Mouse (Mus musculus): Measurements from ENCODE around the gene Capg. TPM values are rescaled to one million over a fixed set of nuclear protein-coding genes. Genes with fewer than 3 reads are reported as not detected.

The Capg gene
- polyA plus RNA-seq, 1 experiment from 2014 or later, result 123 TPM

- Histone ChIP-seq H3K9ac (peak overlapping the region; percentile 21; the same call in 1 of the 2 replicates), H3K4me1 (peaks cover 30% of the 10 kb centered on the region), H3K4me2 (peak overlapping the region; percentile 61), H3K27me3 (no peaks in the 10 kb centered on the region), H3K4me3 (peak overlapping the region; percentile 44), H3K9me3 (no peaks in the 10 kb centered on the region), H3K36me3 (no peaks in the 10 kb centered on the region), H3K27ac (peak overlapping the region; percentile 83)
- 8% methylated on average over 27 of the region's 27 CpGs for WGBS
- ATAC-seq (ENCODE audit: insufficient number of reproducible peaks, low FRiP score, low TSS enrichment, low read depth), result peak; percentile 79
Measured at GRCm38 (mm10) chr6:72552171-72553078, 8.2 kb downstream of the Capg start.

- Histone ChIP-seq H3K4me2 (peak overlapping the region; percentile 61), H3K9me3 (no peaks in the 10 kb centered on the region), H3K4me1 (peaks cover 30% of the 10 kb centered on the region), H3K27me3 (no peaks in the 10 kb centered on the region), H3K27ac (peak overlapping the region; percentile 83), H3K36me3 (no peaks in the 10 kb centered on the region), H3K4me3 (peak overlapping the region; percentile 44), H3K9ac (peak overlapping the region; percentile 21; the same call in 1 of the 2 replicates)
- 9% methylated on average over 8 of the region's 8 CpGs for WGBS
- ATAC-seq (ENCODE audit: insufficient number of reproducible peaks, low FRiP score, low TSS enrichment, low read depth), result no peak
Measured at GRCm38 (mm10) chr6:72553079-72553412, 8.9 kb downstream of the Capg start.

- Histone ChIP-seq H3K9me3 (no peaks in the 10 kb centered on the region), H3K9ac (no peak overlapping the region), H3K4me3 (no peak overlapping the region), H3K27me3 (no peaks in the 10 kb centered on the region), H3K4me1 (peaks cover 13% of the 10 kb centered on the region), H3K27ac (no peak overlapping the region), H3K4me2 (no peak overlapping the region), H3K36me3 (no peaks in the 10 kb centered on the region)
- no peak for ATAC-seq (ENCODE audit: insufficient number of reproducible peaks, low FRiP score, low TSS enrichment, low read depth)
- WGBS, result 61% methylated on average over 8 of the region's 8 CpGs
Measured at GRCm38 (mm10) chr6:72560801-72561200, 16.6 kb downstream of the Capg start.

- Histone ChIP-seq H3K27ac (peak overlapping the region; percentile 18; the same call in 1 of the 2 replicates), H3K9ac (no peak overlapping the region), H3K4me2 (no peak overlapping the region), H3K4me3 (no peak overlapping the region), H3K27me3 (no peaks in the 10 kb centered on the region), H3K36me3 (no peaks in the 10 kb centered on the region), H3K4me1 (peaks cover 19% of the 10 kb centered on the region), H3K9me3 (no peaks in the 10 kb centered on the region)
- no peak for ATAC-seq (ENCODE audit: insufficient number of reproducible peaks, low FRiP score, low TSS enrichment, low read depth)
- 51% methylated on average over 6 of the region's 6 CpGs for WGBS
Measured at GRCm38 (mm10) chr6:72562486-72562885, 18.3 kb downstream of the Capg start.

- no peak for ATAC-seq (ENCODE audit: insufficient number of reproducible peaks, low FRiP score, low TSS enrichment, low read depth)
Measured at GRCm38 (mm10) chr6:72562894-72563293, 18.7 kb downstream of the Capg start.

GRCm38 (mm10) chr6:72565506-72565905 lies 21.3 kb downstream of the Capg start:
- Histone ChIP-seq H3K27ac (no peak overlapping the region), H3K4me1 (peaks cover 19% of the 10 kb centered on the region)

More at GRCm38 (mm10) chr6:72562894-72563293, 18.7 kb downstream of the Capg start:
- Histone ChIP-seq H3K36me3 (no peaks in the 10 kb centered on the region), H3K4me3 (no peak overlapping the region), H3K4me2 (no peak overlapping the region), H3K4me1 (peaks cover 19% of the 10 kb centered on the region), H3K9ac (no peak overlapping the region), H3K9me3 (no peaks in the 10 kb centered on the region), H3K27me3 (no peaks in the 10 kb centered on the region), H3K27ac (peak overlapping the region; percentile 18)
- WGBS, result 41% methylated on average over 5 of the region's 5 CpGs

GRCm38 (mm10) chr6:72566044-72566443 lies 21.9 kb downstream of the Capg start:
- Histone ChIP-seq H3K9me3 (no peaks in the 10 kb centered on the region), H3K9ac (no peak overlapping the region), H3K27ac (no peak overlapping the region), H3K4me1 (peaks cover 19% of the 10 kb centered on the region), H3K27me3 (no peaks in the 10 kb centered on the region), H3K4me2 (no peak overlapping the region), H3K36me3 (peaks cover 11% of the 10 kb centered on the region; the same call in 1 of the 2 replicates), H3K4me3 (no peak overlapping the region)
- 3% methylated on average over 4 of the region's 4 CpGs for WGBS
- peak; percentile 59 for ATAC-seq (ENCODE audit: insufficient number of reproducible peaks, low FRiP score, low TSS enrichment, low read depth)

More at GRCm38 (mm10) chr6:72565506-72565905, 21.3 kb downstream of the Capg start:
- Histone ChIP-seq H3K9me3 (no peaks in the 10 kb centered on the region), H3K4me2 (no peak overlapping the region), H3K4me3 (no peak overlapping the region), H3K9ac (no peak overlapping the region), H3K36me3 (peaks cover 11% of the 10 kb centered on the region; the same call in 1 of the 2 replicates), H3K27me3 (no peaks in the 10 kb centered on the region)
- ATAC-seq (ENCODE audit: insufficient number of reproducible peaks, low FRiP score, low TSS enrichment, low read depth), result no peak
- 75% methylated on average over 7 of the region's 7 CpGs for WGBS

- Histone ChIP-seq H3K27ac (no peak overlapping the region), H3K9me3 (no peaks in the 10 kb centered on the region), H3K9ac (no peak overlapping the region), H3K36me3 (peaks cover 11% of the 10 kb centered on the region; the same call in 1 of the 2 replicates), H3K27me3 (no peaks in the 10 kb centered on the region), H3K4me2 (no peak overlapping the region), H3K4me3 (no peak overlapping the region), H3K4me1 (peaks cover 17% of the 10 kb centered on the region)
- no peak for ATAC-seq (ENCODE audit: insufficient number of reproducible peaks, low FRiP score, low TSS enrichment, low read depth)
- WGBS, result 82% methylated on average over 5 of the region's 5 CpGs
Measured at GRCm38 (mm10) chr6:72567508-72567907, 23.3 kb downstream of the Capg start.

GRCm38 (mm10) chr6:72568736-72569135 lies 24.5 kb downstream of the Capg start:
- no peak overlapping the region for H3K4me2 ChIP-seq
- no peak overlapping the region for H3K9ac ChIP-seq
- H3K27me3 ChIP-seq, result no peaks in the 10 kb centered on the region
- H3K9me3 ChIP-seq, result no peaks in the 10 kb centered on the region
- H3K4me1 ChIP-seq, result peaks cover 9% of the 10 kb centered on the region; the same call in 1 of the 2 replicates
- H3K36me3 ChIP-seq, result peaks cover 21% of the 10 kb centered on the region
- WGBS, result 93% methylated on average over 10 of the region's 10 CpGs
- ATAC-seq (ENCODE audit: insufficient number of reproducible peaks, low FRiP score, low TSS enrichment, low read depth), result no peak
- H3K27ac ChIP-seq, result no peak overlapping the region
- no peak overlapping the region for H3K4me3 ChIP-seq

- Histone ChIP-seq H3K4me1 (peaks cover 5% of the 10 kb centered on the region; the same call in 1 of the 2 replicates), H3K9me3 (no peaks in the 10 kb centered on the region), H3K4me3 (no peak overlapping the region), H3K27ac (no peak overlapping the region), H3K4me2 (no peak overlapping the region), H3K27me3 (no peaks in the 10 kb centered on the region), H3K9ac (no peak overlapping the region), H3K36me3 (peaks cover 32% of the 10 kb centered on the region)
- 77% methylated on average over 10 of the region's 10 CpGs for WGBS
- no peak for ATAC-seq (ENCODE audit: insufficient number of reproducible peaks, low FRiP score, low TSS enrichment, low read depth)
Measured at GRCm38 (mm10) chr6:72570644-72571397, 26.6 kb downstream of the Capg start.

- H3K9me3 ChIP-seq, result no peaks in the 10 kb centered on the region
Measured at GRCm38 (mm10) chr6:72571826-72572225, 27.6 kb downstream of the Capg start.

GRCm38 (mm10) chr6:72576041-72576440 lies 31.9 kb downstream of the Capg start:
- H3K9ac ChIP-seq, result no peak overlapping the region
- H3K36me3 ChIP-seq, result peaks cover 53% of the 10 kb centered on the region
- no peak overlapping the region for H3K4me3 ChIP-seq
- no peak overlapping the region for H3K4me2 ChIP-seq
- ATAC-seq (ENCODE audit: insufficient number of reproducible peaks, low FRiP score, low TSS enrichment, low read depth), result no peak
- H3K9me3 ChIP-seq, result no peaks in the 10 kb centered on the region
- H3K27ac ChIP-seq, result no peak overlapping the region
- no peaks in the 10 kb centered on the region for H3K4me1 ChIP-seq
- no peaks in the 10 kb centered on the region for H3K27me3 ChIP-seq
- 86% methylated on average over 3 of the region's 3 CpGs for WGBS

More at GRCm38 (mm10) chr6:72571826-72572225, 27.6 kb downstream of the Capg start:
- H3K27ac ChIP-seq, result no peak overlapping the region
- 48% methylated on average over 3 of the region's 3 CpGs for WGBS
- peaks cover 35% of the 10 kb centered on the region for H3K36me3 ChIP-seq
- no peak overlapping the region for H3K4me3 ChIP-seq
- no peak for ATAC-seq (ENCODE audit: insufficient number of reproducible peaks, low FRiP score, low TSS enrichment, low read depth)
- no peak overlapping the region for H3K4me2 ChIP-seq
- no peaks in the 10 kb centered on the region for H3K4me1 ChIP-seq
- no peaks in the 10 kb centered on the region for H3K27me3 ChIP-seq
- H3K9ac ChIP-seq, result no peak overlapping the region

Data from limb, embryonic 15.5 days (tissue).